Mouse (Mus musculus) kidney, adult 2 months (tissue): ENCODE results near the gene Ccdc127.

Source experiments
- CTCF ChIP-seq: fragments of 200-500 bp; conservative IDR thresholded peaks from 2 replicates; pipeline ENCODE4 v1.5.1; 2011; ENCODE audit warnings: low read depth, mild to moderate bottlenecking, control low read depth, low read length, moderate library complexity, mixed read lengths; ENCODE audit not compliant: insufficient read depth, insufficient read length
- POLR2A ChIP-seq: fragments of 200-500 bp; IDR thresholded peaks from one replicate; pipeline ENCODE4 v1.6.1; 2011; ENCODE audit warnings: low read depth, low read length, control low read depth

DNA sequence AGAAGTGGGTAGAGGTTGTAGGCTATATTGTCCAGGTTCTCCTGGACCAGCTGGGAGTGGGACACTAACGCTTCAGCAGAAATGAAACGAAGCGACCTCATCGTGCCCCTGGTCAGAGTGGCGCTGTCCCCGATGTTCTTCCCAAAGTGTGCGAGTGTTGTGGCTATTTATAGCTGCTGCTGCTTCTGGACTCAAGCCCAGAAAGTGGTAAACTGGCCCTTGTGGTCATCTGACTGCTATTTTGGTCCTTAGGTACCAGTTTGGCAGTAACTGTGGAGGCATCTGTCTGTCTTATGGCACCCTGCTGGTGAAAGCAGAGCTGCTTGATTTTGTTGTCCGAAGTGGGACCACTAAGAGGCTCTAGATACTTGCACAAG is 13.7 kb downstream of the Ccdc127 start, which contains the start of gene Lrrc14b:
- TF ChIP-seq CTCF (0 out of 2 replicates have a peak, but pooled peaks have one; percentile 6), POLR2A (no peak)
